ENCODE assay signal across 11 mouse cellular contexts in genomic region chr1:150878421-150878820, GRCm38 (mm10).
DNase-seq lines count a peak whose midpoint lies in the region; ATAC-seq lines count a peak whose summit lies in the region.
"Had no signal": no experiment of that assay in that cellular context is flagged by ENCODE, and none has a peak within 500 bp of the region (broad histone marks: within the 10 kb centered on the region; RNA-seq: fewer than 3 reads in every experiment).

No protein-coding gene starts in this region.

- 0 out of 2 replicates have a peak overlapping the region, but pooled peaks have one; percentile 30 for H3K27ac ChIP-seq in embryonic facial prominence, embryonic 15.5 days (replicated peaks)
- H3K27ac ChIP-seq in heart, embryonic 16.5 days (ENCODE audit: low read length), result peak overlapping the region; percentile 70
- peak overlapping the region; percentile 55; the same call in 1 of the 2 replicates for H3K27ac ChIP-seq in stomach, embryonic 14.5 days (ENCODE audit: low read length)
- no peak overlapping the region for H3K27ac ChIP-seq in hindbrain, embryonic 13.5 days
- H3K27ac ChIP-seq: intestine, embryonic 15.5 days; liver, embryonic 14.5 days had no signal

- H3K4me2 ChIP-seq in embryonic facial prominence, embryonic 15.5 days (replicated peaks), result no peak overlapping the region
- no peak overlapping the region; the same call in 1 of the 2 replicates for H3K4me2 ChIP-seq in heart, embryonic 16.5 days (ENCODE audit: low read depth, low read length)
- no peak overlapping the region for H3K4me2 ChIP-seq in stomach, embryonic 14.5 days (replicated peaks; ENCODE audit: low read depth, low read length)
- no peak overlapping the region for H3K4me2 ChIP-seq in hindbrain, embryonic 13.5 days
- H3K4me2 ChIP-seq: intestine, embryonic 15.5 days had no signal

- no peaks in the 10 kb centered on the region for H3K9me3 ChIP-seq in embryonic facial prominence, embryonic 15.5 days (replicated peaks)
- H3K9me3 ChIP-seq in heart, embryonic 16.5 days (replicated peaks; ENCODE audit: control insufficient read depth, low read length), result no peaks in the 10 kb centered on the region
- no peaks in the 10 kb centered on the region for H3K9me3 ChIP-seq in stomach, embryonic 14.5 days (ENCODE audit: control insufficient read depth, low read depth, low read length)
- H3K9me3 ChIP-seq in hindbrain, embryonic 13.5 days, result no peaks in the 10 kb centered on the region
- H3K9me3 ChIP-seq: intestine, embryonic 15.5 days had no signal

- H3K4me3 ChIP-seq in embryonic facial prominence, embryonic 15.5 days (replicated peaks), result no peak overlapping the region
- no peak overlapping the region for H3K4me3 ChIP-seq in heart, embryonic 16.5 days (ENCODE audit: low read length)
- no peak overlapping the region for H3K4me3 ChIP-seq in stomach, embryonic 14.5 days (ENCODE audit: low read depth, low read length)
- no peak overlapping the region for H3K4me3 ChIP-seq in hindbrain, embryonic 13.5 days
- H3K4me3 ChIP-seq: intestine, embryonic 15.5 days; myocyte had no signal

- WGBS in embryonic facial prominence, embryonic 15.5 days, result 43% methylated on average over 7 of the region's 7 CpGs
- 50% methylated on average over 7 of the region's 7 CpGs for WGBS in heart, embryonic 16.5 days
- WGBS in stomach, embryonic 14.5 days, result 20% methylated on average over 7 of the region's 7 CpGs
- WGBS in hindbrain, embryonic 13.5 days, result 79% methylated on average over 7 of the region's 7 CpGs

- no peak for ATAC-seq in embryonic facial prominence, embryonic 15.5 days (ENCODE audit: insufficient number of reproducible peaks, low FRiP score, low TSS enrichment, low read depth)
- peak; percentile 28 for ATAC-seq in heart, embryonic 16.5 days (replicated peaks; ENCODE audit: extremely low read depth, insufficient read depth, low FRiP score)
- ATAC-seq in stomach, embryonic 14.5 days (ENCODE audit: insufficient number of reproducible peaks, insufficient read depth, low FRiP score, low read depth), result no peak
- ATAC-seq in hindbrain, embryonic 13.5 days (ENCODE audit: low FRiP score), result no peak
- ATAC-seq: intestine, embryonic 15.5 days had no signal

- H3K36me3 ChIP-seq in embryonic facial prominence, embryonic 15.5 days, result no peaks in the 10 kb centered on the region
- no peaks in the 10 kb centered on the region for H3K36me3 ChIP-seq in heart, embryonic 16.5 days (ENCODE audit: control insufficient read depth, insufficient read depth)
- H3K36me3 ChIP-seq in stomach, embryonic 14.5 days (ENCODE audit: control insufficient read depth, insufficient read depth, low read length), result no peaks in the 10 kb centered on the region
- no peaks in the 10 kb centered on the region for H3K36me3 ChIP-seq in hindbrain, embryonic 13.5 days
- H3K36me3 ChIP-seq: intestine, embryonic 15.5 days had no signal

- DNase-seq in kidney, postnatal 10 days, result peak; percentile 25
- no peak for DNase-seq in kidney, adult 11 months
- no peak for DNase-seq in gastrocnemius, postnatal 4 days (ENCODE audit: low spot score in 2 of 2)
- DNase-seq: cerebellum, postnatal 14 days had no signal

- no peaks in the 10 kb centered on the region for H3K27me3 ChIP-seq in embryonic facial prominence, embryonic 15.5 days
- H3K27me3 ChIP-seq in heart, embryonic 16.5 days (ENCODE audit: control insufficient read depth, insufficient read depth, low read length), result no peaks in the 10 kb centered on the region
- H3K27me3 ChIP-seq in stomach, embryonic 14.5 days (ENCODE audit: control insufficient read depth, insufficient read depth, low read length), result no peaks in the 10 kb centered on the region
- H3K27me3 ChIP-seq in hindbrain, embryonic 13.5 days, result no peaks in the 10 kb centered on the region
- H3K27me3 ChIP-seq: intestine, embryonic 15.5 days had no signal

- H3K4me1 ChIP-seq in embryonic facial prominence, embryonic 15.5 days, result peaks cover 11% of the 10 kb centered on the region
- H3K4me1 ChIP-seq in heart, embryonic 16.5 days (ENCODE audit: control insufficient read depth, insufficient read depth, low read length), result peaks cover 21% of the 10 kb centered on the region
- peaks cover 14% of the 10 kb centered on the region; the same call in 1 of the 2 replicates for H3K4me1 ChIP-seq in stomach, embryonic 14.5 days (ENCODE audit: control insufficient read depth, insufficient read depth, low read length)
- H3K4me1 ChIP-seq in hindbrain, embryonic 13.5 days (replicated peaks), result no peaks in the 10 kb centered on the region

- H3K9ac ChIP-seq in embryonic facial prominence, embryonic 15.5 days, result no peak overlapping the region
- no peak overlapping the region for H3K9ac ChIP-seq in heart, embryonic 16.5 days (ENCODE audit: low read length)
- no peak overlapping the region for H3K9ac ChIP-seq in stomach, embryonic 14.5 days (replicated peaks; ENCODE audit: low read depth, low read length)
- H3K9ac ChIP-seq in hindbrain, embryonic 13.5 days, result no peak overlapping the region
- H3K9ac ChIP-seq: intestine, embryonic 15.5 days; liver, embryonic 14.5 days had no signal
